Mouse (Mus musculus): ENCODE measurements around the gene AI837181.

AI837181 gene

GRCm38 (mm10) chr19:5468374-5468773 lies 43.4 kb downstream of the AI837181 start, which contains the start of gene Ctsw:
Gene Ctsw, minus strand, starts transcription at chr19:5468507.
- no peak for DNase-seq (ENCODE audit: extremely low spot score, low read depth, low spot score)

- DNase-seq (ENCODE audit: extremely low spot score, low read depth, low spot score), result no peak
Measured at GRCm38 (mm10) chr19:5471846-5472245, 46.9 kb downstream of the AI837181 start.

DNA sequence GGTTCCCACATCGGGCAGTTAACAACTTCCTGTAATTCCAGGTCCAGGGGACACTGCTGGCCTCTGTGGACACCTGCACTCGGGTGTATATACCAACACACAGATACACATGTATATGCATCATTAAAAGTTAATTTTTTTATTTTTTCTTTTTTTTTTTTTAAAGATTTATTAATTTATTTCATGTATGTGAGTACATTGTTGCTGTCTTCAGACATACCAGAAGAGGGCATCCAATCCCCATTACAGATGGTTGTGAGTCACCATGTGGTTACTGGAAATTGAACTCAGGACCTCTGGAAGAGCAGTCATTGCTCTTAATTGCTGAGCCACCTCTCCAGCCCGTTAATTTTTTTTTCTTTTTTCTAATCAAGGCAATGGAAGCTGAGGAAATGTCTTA lies 47.9 kb downstream of the AI837181 start:
- DNase-seq (ENCODE audit: extremely low spot score, low read depth, low spot score), result no peak

- DNase-seq (ENCODE audit: extremely low spot score, low read depth, low spot score), result no peak
Measured at GRCm38 (mm10) chr19:5473720-5474119, 48.8 kb downstream of the AI837181 start, which contains the start of gene Efemp2. Gene Efemp2, plus strand, starts transcription at chr19:5473954.

DNA sequence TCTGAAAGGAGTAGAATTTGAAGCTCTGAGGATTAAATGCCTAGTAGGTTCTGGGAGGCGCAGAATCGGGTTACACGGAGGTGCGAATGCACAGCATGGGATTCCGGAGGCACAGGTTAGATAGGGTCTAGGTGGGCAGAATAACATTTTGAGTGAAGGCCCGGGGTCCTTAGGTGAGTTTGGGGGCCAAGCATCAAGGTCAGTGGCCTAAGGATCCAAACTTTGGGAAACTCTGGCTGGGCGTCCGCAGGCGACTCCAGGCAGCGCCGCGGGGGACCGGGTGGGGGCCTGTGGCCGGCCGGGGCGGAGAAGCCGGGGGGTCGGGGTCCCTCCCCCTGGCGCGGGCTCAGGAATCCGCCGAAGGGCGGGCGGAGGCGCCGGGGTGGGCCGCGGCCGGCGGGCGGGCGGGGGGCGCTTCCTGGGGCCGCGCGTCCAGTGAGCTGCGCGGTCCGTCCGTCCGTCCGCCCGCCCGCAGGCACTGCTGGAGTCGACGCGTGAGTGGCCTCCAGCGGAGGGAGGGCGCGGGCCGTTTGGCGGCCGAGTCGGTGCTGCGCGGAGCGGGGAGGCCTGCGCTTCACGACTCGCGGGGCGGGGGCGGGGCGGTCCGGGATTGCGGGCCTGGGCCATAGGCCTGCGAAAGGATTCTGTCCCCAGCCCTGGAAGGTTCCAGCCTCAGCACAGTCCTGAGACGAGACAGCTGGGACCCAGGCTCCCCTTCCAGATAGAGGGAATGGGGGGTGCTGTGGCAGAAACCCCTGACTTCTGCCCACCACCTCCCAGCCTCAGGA lies 49.5 kb downstream of the AI837181 start:
- DNase-seq (ENCODE audit: extremely low spot score, low read depth, low spot score), result no peak

- no peak for DNase-seq (ENCODE audit: extremely low spot score, low read depth, low spot score)
Measured at GRCm38 (mm10) chr19:5475069-5475714, 50.2 kb downstream of the AI837181 start.
